Mouse (Mus musculus): ENCODE measurements around the gene Grid1. TPM values are rescaled to one million over a fixed set of nuclear protein-coding genes. Genes with fewer than 3 reads are reported as not detected.

The Grid1 gene
- polyA plus RNA-seq, 1 experiment from 2014 or later, result 0.92 TPM

GRCm38 (mm10) chr14:35575285-35575684 is 755.4 kb downstream of the Grid1 start:
- 85% methylated on average over 6 of the region's 6 CpGs for WGBS
- Histone ChIP-seq H3K4me1 (ENCODE audit: control insufficient read depth, insufficient read depth, low read length) (no peaks in the 10 kb centered on the region), H3K27ac (ENCODE audit: low read length) (no peak overlapping the region), H3K4me2 (ENCODE audit: low read depth, low read length) (no peak overlapping the region), H3K4me3 (replicated peaks; ENCODE audit: low read length) (no peak overlapping the region), H3K36me3 (ENCODE audit: control insufficient read depth, insufficient read depth, low read length) (no peaks in the 10 kb centered on the region), H3K9me3 (replicated peaks; ENCODE audit: control insufficient read depth, low read length) (no peaks in the 10 kb centered on the region), H3K9ac (ENCODE audit: low read length) (no peak overlapping the region), H3K27me3 (ENCODE audit: control insufficient read depth, insufficient read depth, low read length) (no peaks in the 10 kb centered on the region)
- ATAC-seq (ENCODE audit: insufficient read depth, low FRiP score), result no peak

- ATAC-seq (ENCODE audit: insufficient read depth, low FRiP score), result no peak
- Histone ChIP-seq H3K36me3 (ENCODE audit: control insufficient read depth, insufficient read depth, low read length) (no peaks in the 10 kb centered on the region), H3K27me3 (ENCODE audit: control insufficient read depth, insufficient read depth, low read length) (no peaks in the 10 kb centered on the region), H3K9ac (ENCODE audit: low read length) (no peak overlapping the region), H3K4me3 (replicated peaks; ENCODE audit: low read length) (no peak overlapping the region), H3K4me2 (ENCODE audit: low read depth, low read length) (no peak overlapping the region), H3K27ac (ENCODE audit: low read length) (no peak overlapping the region), H3K4me1 (ENCODE audit: control insufficient read depth, insufficient read depth, low read length) (no peaks in the 10 kb centered on the region), H3K9me3 (replicated peaks; ENCODE audit: control insufficient read depth, low read length) (no peaks in the 10 kb centered on the region)
- WGBS, result 85% methylated on average over 5 of the region's 5 CpGs
Observed at GRCm38 (mm10) chr14:35625749-35626148, 805.8 kb downstream of the Grid1 start.

MicroRNAs within 50 kb of the gene (microRNA counts, 519-probe panel; counts per million panel counts)
- 1,597 counts per million, percentile 21 among the panel's probes with 10 or more counts for microRNA mmu-miR-346

Small RNA genes lying within 50 kb of the gene (microRNA-seq; reads per million reads assigned to microRNA genes)
- gene Mir346, result 26.0 reads per million, percentile 41 among the genes with 10 or more reads in this experiment

Other genes with a start within 250 kb of the Grid1 start
- gene Ldb3, start 231.4 kb upstream of the Grid1 start, polyA plus RNA-seq (2015; fragmentation: Nextera tagmentation; extraction: Ambion mirVana), result 4.4 and 30.9 TPM in 2 replicates
- 0.06 TPM in 1 of 2 replicates, not detected in the other for gene Opn4, start 220.0 kb upstream of the Grid1 start, polyA plus RNA-seq (2015; fragmentation: Nextera tagmentation; extraction: Ambion mirVana)
- 17.4 and 22.5 TPM in 2 replicates for gene Wapl, start 146.2 kb upstream of the Grid1 start, polyA plus RNA-seq (2015; fragmentation: Nextera tagmentation; extraction: Ambion mirVana)

Measured in stomach, embryonic 16.5 days (tissue).